Mouse (Mus musculus) urinary bladder, postnatal 14 days (tissue): ENCODE results near the gene Kcnma1.
A peak's percentile ranks its signal among the peaks of the same experiment; 100 is the strongest.

Source experiments
- DNase-seq: peaks from one replicate; pipeline ENCODE4 v3.0.0; 2021; ENCODE audit warnings: low spot score

The Kcnma1 gene

DNA sequence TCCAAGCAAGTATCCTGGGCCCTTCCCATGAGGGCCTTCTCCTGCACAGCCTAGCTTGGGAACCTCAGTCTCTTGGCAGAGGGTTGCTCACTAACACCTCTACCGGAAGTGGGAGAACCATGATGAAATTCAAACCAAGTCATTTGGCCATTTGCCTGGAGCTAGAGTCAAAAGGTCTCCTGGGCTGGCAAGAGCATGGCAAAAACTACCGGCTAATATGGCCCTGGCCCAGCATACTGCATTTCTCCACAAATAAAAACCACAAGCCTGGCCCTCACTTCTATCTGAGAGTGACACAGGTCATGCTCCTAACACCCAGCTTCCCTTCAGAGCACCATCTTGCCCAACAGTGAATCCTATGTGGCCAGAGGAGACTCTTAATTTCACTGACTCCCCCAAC is 159.3 kb downstream of the Kcnma1 start:
- DNase-seq = no peak

GRCm38 (mm10) chr14:23848529-23849141 is 165.7 kb downstream of the Kcnma1 start:
- no peak for DNase-seq

- DNase-seq = no peak
These were observed 167.6 kb downstream of the Kcnma1 start for GRCm38 (mm10) chr14:23846706-23847105.

- DNase-seq = no peak
These were observed 172.3 kb downstream of the Kcnma1 start for GRCm38 (mm10) chr14:23842025-23842424.

- no peak for DNase-seq
These were observed 174.7 kb downstream of the Kcnma1 start for GRCm38 (mm10) chr14:23839613-23840012.

DNA sequence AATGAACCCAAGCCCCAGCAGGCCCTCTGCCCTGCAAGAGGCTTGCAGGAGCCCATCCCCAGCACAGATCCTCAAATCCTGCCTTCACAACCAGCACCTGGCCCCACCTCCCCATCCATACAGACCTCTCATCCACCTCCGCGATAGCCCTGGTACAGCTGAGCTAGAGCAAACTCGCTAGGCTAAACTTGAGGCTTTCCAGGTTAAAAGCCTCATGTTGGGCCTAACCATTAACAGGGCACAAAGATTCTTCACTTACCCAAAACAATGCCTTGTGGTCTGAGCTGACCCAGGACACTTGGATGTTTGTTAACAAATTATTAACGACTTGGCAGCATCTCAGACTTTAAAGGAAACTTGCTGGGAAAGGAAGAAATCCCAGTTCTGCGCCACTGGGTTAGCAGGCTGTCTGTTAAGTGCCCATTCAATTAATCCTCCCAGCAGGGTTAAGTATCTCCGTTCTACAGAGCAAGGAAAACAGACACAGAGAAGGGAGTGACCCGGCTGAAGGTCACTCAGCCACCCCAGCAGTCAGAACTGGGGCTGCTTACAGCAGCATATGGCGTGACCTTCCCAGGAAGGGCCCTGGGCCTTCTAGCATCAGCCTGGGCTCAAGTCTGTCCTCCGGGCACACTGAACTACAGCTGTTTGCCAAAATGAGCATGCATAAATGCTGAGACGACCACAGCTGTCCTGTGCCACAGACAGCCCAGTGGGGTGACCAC is 178.7 kb downstream of the Kcnma1 start:
- DNase-seq = no peak

GRCm38 (mm10) chr14:23831284-23831683 is 183.0 kb downstream of the Kcnma1 start:
- DNase-seq = no peak

DNA sequence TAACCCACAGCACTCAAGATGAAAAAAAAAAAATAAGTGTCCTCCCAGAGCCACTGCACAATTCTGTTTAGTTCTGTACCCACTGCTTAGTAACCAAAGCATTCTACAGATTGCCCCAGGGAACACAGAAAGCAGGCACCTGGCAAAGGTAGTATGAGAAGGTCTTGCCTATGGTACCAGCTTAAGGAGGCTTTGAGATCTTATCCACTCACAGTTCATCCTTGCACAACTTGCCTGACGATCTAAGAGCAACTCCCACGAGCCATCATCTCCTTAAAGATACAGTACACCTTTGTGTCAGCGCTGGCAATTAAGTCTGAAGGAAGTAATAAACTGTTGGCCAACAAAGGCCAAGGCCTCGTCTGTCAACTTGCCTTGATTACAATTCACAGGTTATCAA is 184.0 kb downstream of the Kcnma1 start:
- DNase-seq = no peak

DNA sequence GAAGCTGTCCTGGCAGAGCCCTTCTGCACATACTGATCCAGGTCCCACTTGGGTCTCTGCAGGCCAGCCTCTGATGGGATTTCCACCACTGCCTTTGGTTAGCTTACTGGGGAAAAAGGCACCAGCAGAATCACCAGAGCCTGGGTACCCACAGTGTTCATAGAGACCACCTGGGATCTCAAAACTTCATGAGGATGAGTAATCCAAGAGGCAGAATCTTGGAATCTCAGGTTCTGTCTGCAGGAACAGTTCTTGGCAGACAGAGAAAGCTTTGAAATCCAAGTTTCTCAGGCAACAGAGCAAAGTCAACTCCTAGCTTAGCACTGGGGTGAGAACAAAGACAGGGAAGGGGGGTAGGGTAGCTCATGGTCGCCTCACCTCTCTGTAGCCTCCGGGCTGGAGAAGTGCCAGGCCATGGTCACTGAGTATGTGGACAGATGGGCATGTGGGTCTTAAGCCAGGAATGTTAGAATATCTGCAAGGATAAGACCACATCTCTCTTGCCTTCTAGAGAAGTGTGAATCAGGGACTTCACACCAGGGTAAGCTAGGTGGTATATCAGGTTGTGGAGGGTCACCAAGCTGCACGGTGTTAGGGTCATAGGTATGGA is 185.5 kb downstream of the Kcnma1 start:
- no peak for DNase-seq

DNA sequence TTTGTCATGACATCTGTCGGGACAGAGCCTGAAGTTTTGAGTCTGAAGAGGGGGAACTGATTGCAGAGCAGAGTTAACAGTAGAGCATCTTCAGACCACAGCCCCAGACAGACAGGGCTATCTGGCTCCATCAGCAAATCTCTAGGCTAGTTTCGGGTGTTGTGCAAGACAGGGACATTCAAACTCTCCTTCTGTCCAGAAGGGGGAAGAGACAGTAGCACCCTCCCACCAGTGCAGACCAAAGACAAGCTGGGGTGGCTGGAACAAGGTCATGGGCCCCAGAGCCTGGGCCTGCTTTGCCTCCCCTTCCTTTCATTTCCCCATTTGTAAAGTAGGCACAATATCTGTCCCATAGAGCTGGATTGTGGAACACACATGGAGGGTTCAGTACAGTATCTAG is 189.4 kb downstream of the Kcnma1 start:
- DNase-seq = no peak

GRCm38 (mm10) chr14:23824267-23824666 is 190.0 kb downstream of the Kcnma1 start:
- DNase-seq = no peak

GRCm38 (mm10) chr14:23817585-23817984 is 196.7 kb downstream of the Kcnma1 start:
- no peak for DNase-seq

- no peak for DNase-seq
These were observed 204.2 kb downstream of the Kcnma1 start for GRCm38 (mm10) chr14:23810081-23810480.

DNA sequence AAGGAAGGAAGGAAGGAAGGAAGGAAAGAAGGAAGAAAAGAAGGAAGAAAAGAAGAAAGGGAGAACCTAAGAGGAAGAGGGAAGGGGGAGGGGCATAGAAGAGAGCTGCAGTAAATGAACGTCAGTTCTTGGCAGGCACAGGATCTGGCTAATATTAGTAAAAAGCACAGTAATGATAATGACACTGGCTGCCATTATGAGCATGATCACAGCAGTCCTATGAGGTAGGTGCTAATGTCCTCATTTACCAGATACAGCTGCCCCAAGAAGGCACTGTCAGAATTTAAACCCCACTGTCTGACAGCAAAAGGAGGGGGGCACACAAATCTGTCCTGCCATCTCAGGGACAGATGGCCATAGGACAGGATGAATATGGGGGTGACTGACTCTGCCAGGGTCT is 205.2 kb downstream of the Kcnma1 start:
- no peak for DNase-seq

DNA sequence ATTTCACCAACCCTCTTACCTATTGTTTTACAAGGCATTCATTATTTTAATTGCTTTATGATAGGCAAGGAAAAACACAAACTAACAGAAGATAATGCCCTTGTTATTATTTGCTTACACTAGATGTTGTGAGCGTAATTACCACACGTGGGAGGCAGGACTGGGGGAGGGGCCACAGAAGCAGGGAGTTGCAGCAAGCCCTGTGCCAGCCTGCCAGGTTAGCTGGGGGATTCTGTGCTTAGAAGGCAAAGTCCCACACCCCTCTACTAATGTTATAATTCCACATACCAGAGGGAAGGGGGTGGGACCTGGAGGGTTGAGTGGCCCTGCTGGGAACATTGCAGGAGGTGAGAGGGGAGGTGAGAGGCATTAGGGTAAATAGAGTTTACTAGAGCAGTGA is 207.9 kb downstream of the Kcnma1 start:
- DNase-seq = no peak

DNA sequence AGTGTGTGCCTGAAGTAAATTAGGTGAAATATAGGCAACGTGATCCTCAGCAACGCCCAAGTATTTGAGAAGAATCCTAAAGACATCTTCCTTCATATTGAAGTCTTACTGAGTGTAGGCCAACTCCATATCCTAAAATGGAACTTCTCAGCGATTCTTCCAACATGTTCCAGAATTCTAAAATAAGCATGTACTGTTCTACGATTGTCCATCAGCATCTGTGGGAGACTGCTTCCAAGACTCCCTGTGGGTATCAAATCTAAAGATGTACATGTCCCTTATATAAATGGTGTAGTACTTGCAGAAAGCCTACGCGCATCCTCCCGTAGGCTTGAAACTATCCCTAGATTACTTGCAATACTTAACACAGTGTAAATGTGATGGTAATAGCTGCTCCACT is 217.4 kb downstream of the Kcnma1 start:
- DNase-seq = no peak

- no peak for DNase-seq
These were observed 221.6 kb downstream of the Kcnma1 start for GRCm38 (mm10) chr14:23792674-23793073.

DNA sequence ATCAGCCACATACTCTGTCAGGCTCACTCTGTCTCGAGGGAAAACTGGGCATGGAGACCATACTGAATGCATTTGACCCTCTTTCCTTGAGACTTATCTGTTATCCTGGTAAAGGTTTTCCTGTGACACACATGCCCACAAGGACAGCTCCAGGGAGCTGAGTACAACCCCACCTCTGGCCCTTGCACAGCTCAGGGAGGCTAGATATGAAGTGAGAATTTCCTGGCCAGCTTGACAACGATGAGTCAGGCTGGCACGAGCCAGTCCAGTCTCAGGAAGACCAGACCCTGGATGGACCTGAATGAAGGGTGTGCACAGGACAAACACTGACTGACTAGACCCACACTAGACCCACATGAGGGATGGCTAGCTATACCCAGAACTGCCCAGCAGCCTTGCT is 222.2 kb downstream of the Kcnma1 start:
- no peak for DNase-seq

- DNase-seq = peak; percentile 70
These were observed 223.0 kb downstream of the Kcnma1 start for GRCm38 (mm10) chr14:23791261-23791691.

DNA sequence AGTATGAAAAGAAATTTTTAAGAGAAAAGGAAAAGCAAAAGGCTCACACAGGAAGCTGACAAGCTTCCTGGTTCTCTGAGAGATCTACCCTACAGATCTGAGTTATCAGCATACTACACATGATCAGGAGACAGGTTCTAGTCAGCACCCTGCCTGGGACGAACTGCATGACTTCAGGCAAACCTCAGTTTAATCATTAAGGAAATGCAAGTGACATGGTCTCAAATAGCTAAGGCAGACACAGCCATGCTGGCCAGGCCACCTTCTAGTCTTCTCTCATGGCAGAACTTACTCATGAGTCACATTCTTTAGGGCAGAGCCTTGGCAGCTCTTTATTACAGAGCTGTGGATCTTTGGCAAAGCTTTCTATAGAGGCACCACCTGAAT is 227.6 kb downstream of the Kcnma1 start:
- DNase-seq = no peak

- no peak for DNase-seq
These were observed 228.2 kb downstream of the Kcnma1 start for GRCm38 (mm10) chr14:23785921-23786686.

GRCm38 (mm10) chr14:23782845-23783609 is 231.3 kb downstream of the Kcnma1 start:
- no peak for DNase-seq
